Mouse (Mus musculus) liver, embryonic 12.5 days (tissue): Measurements from ENCODE around the gene Hnf4a. TPM values are rescaled to one million over a fixed set of nuclear protein-coding genes. Genes with fewer than 3 reads are reported as not detected.

Source experiments
- ATAC-seq: fragments of 200-750 bp; cut with Nextera tagmentation; 2 replicates; pipeline ENCODE4 v1.8.0; 2017; ENCODE audit warnings: moderate number of reproducible peaks, mild to moderate bottlenecking, moderate library complexity
- H3K27ac ChIP-seq: fragments of 300-500 bp; sonication (generic); 2 replicates; pipeline ENCODE4 v1.5.1; 2016; ENCODE audit warnings: mild to moderate bottlenecking
- H3K27me3 ChIP-seq: fragments of 300-500 bp; sonication (generic); replicated peaks from 2 replicates; pipeline ENCODE4 v1.6.1; 2016; ENCODE audit warnings: mild to moderate bottlenecking, moderate library complexity
- H3K36me3 ChIP-seq: fragments of 300-500 bp; sonication (generic); 2 replicates; pipeline ENCODE4 v1.6.1; 2016; ENCODE audit warnings: mild to moderate bottlenecking, moderate library complexity
- H3K4me1 ChIP-seq: fragments of 300-500 bp; sonication (generic); 2 replicates; pipeline ENCODE4 v1.6.1; 2016
- H3K4me2 ChIP-seq: fragments of 300-500 bp; sonication (generic); 2 replicates; pipeline ENCODE4 v1.6.1; 2016; ENCODE audit warnings: mild to moderate bottlenecking, moderate library complexity
- H3K4me3 ChIP-seq: fragments of 300-500 bp; sonication (generic); 2 replicates; pipeline ENCODE4 v1.5.1; 2016; ENCODE audit warnings: mild to moderate bottlenecking, moderate library complexity
- H3K9ac ChIP-seq: fragments of 300-500 bp; sonication (generic); 2 replicates; pipeline ENCODE4 v1.6.1; 2016; ENCODE audit warnings: mild to moderate bottlenecking, moderate library complexity
- H3K9me3 ChIP-seq: fragments of 300-500 bp; sonication (generic); replicated peaks from 2 replicates; pipeline ENCODE4 v1.6.1; 2016; ENCODE audit warnings: mild to moderate bottlenecking, moderate library complexity
- WGBS: fragments of 180-500 bp; shearing (Covaris S2); methylation state at CpG from one replicate; pipeline ENCODE4 v1.1.7; 2016; ENCODE audit not compliant: insufficient replicate concordance; 5-methylcytosine and 5-hydroxymethylcytosine counted together
- polyA plus RNA-seq: library from polyadenylated mRNA; unstranded; fragments of >200 nt; fragmentation: Nextera tagmentation; extraction: Ambion mirVana; gene quantifications from 2 replicates; pipeline ENCODE4 v1.2.1, GENCODE M21; 2016

Gene Hnf4a
- polyA plus RNA-seq, 1 experiment from 2014 or later = 15.4 TPM

GRCm38 (mm10) chr2:163584088-163584426 lies 77.4 kb downstream of the Hnf4a start:
- Histone ChIP-seq H3K27me3 (no peaks in the 10 kb centered on the region), H3K36me3 (no peaks in the 10 kb centered on the region), H3K4me1 (peaks cover 4% of the 10 kb centered on the region; the same call in 1 of the 2 replicates), H3K4me3 (no peak overlapping the region), H3K9ac (no peak overlapping the region), H3K9me3 (no peaks in the 10 kb centered on the region), H3K27ac (no peak overlapping the region), H3K4me2 (no peak overlapping the region)
- WGBS = 66% methylated on average over 10 of the region's 10 CpGs
- ATAC-seq = no peak

GRCm38 (mm10) chr2:163586384-163587261 lies 80.0 kb downstream of the Hnf4a start:
- Histone ChIP-seq H3K9me3 (no peaks in the 10 kb centered on the region), H3K4me2 (no peak overlapping the region), H3K27me3 (no peaks in the 10 kb centered on the region), H3K27ac (no peak overlapping the region), H3K4me1 (peaks cover 17% of the 10 kb centered on the region), H3K36me3 (no peaks in the 10 kb centered on the region), H3K9ac (no peak overlapping the region), H3K4me3 (no peak overlapping the region)
- peak; percentile 70 for ATAC-seq
- 35% methylated on average over 19 of the region's 19 CpGs for WGBS

GRCm38 (mm10) chr2:163587506-163587905 lies 80.9 kb downstream of the Hnf4a start:
- WGBS = 41% methylated on average over 5 of the region's 5 CpGs
- Histone ChIP-seq H3K4me3 (no peak overlapping the region), H3K36me3 (no peaks in the 10 kb centered on the region), H3K9ac (no peak overlapping the region), H3K4me1 (peaks cover 17% of the 10 kb centered on the region), H3K27ac (no peak overlapping the region), H3K9me3 (no peaks in the 10 kb centered on the region), H3K4me2 (no peak overlapping the region), H3K27me3 (no peaks in the 10 kb centered on the region)
- no peak for ATAC-seq

- no peaks in the 10 kb centered on the region for H3K9me3 ChIP-seq
- 27% methylated on average over 12 of the region's 12 CpGs for WGBS
- no peak overlapping the region for H3K27ac ChIP-seq
- H3K9ac ChIP-seq = no peak overlapping the region
- no peak overlapping the region; the same call in 1 of the 2 replicates for H3K4me2 ChIP-seq
- ATAC-seq = no peak
- H3K4me1 ChIP-seq = peaks cover 28% of the 10 kb centered on the region
- no peak overlapping the region for H3K4me3 ChIP-seq
- no peaks in the 10 kb centered on the region for H3K27me3 ChIP-seq
- no peaks in the 10 kb centered on the region for H3K36me3 ChIP-seq
Observed at GRCm38 (mm10) chr2:163590211-163590610, 83.6 kb downstream of the Hnf4a start.

- H3K4me3 ChIP-seq = no peak overlapping the region
- H3K27me3 ChIP-seq = no peaks in the 10 kb centered on the region
- H3K36me3 ChIP-seq = no peaks in the 10 kb centered on the region
- 73% methylated on average over 5 of the region's 5 CpGs for WGBS
- no peak overlapping the region for H3K27ac ChIP-seq
- H3K9ac ChIP-seq = no peak overlapping the region
- peaks cover 36% of the 10 kb centered on the region for H3K4me1 ChIP-seq
- no peaks in the 10 kb centered on the region for H3K9me3 ChIP-seq
- ATAC-seq = no peak
- H3K4me2 ChIP-seq = no peak overlapping the region
Observed at GRCm38 (mm10) chr2:163590996-163591395, 84.4 kb downstream of the Hnf4a start.

DNA sequence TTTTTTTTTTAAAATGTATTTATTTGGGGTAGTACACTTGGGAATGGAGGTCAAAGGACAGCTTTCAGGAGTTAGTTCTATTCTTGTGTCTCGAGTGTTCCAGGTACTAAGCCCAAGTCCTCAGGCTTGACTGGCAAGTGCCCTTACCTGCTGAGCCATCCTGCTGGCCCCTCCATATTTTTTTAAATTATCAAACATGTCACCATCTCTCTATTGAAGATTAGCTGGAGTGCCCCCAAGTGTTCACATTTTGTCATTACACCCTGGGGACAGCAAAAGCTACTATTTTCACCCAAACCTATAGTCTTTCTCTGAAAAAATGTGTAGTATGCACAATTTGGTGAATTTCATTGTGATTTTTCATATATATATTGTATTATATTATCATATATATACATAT lies 85.5 kb downstream of the Hnf4a start:
- Histone ChIP-seq H3K4me2 (no peak overlapping the region), H3K36me3 (no peaks in the 10 kb centered on the region), H3K4me3 (no peak overlapping the region), H3K9ac (no peak overlapping the region), H3K27me3 (no peaks in the 10 kb centered on the region), H3K27ac (no peak overlapping the region), H3K9me3 (no peaks in the 10 kb centered on the region), H3K4me1 (peaks cover 46% of the 10 kb centered on the region)
- no peak for ATAC-seq
- WGBS = 53% methylated on average over 1 of the region's 1 CpGs

- 70% methylated on average over 10 of the region's 10 CpGs for WGBS
- H3K27ac ChIP-seq = no peak overlapping the region
- H3K4me1 ChIP-seq = peaks cover 48% of the 10 kb centered on the region
Observed at GRCm38 (mm10) chr2:163593636-163594282, 87.2 kb downstream of the Hnf4a start.

GRCm38 (mm10) chr2:163595119-163595518 lies 88.5 kb downstream of the Hnf4a start:
- Histone ChIP-seq H3K4me1 (peaks cover 44% of the 10 kb centered on the region), H3K27ac (no peak overlapping the region), H3K4me2 (no peak overlapping the region), H3K36me3 (no peaks in the 10 kb centered on the region), H3K9me3 (no peaks in the 10 kb centered on the region), H3K9ac (no peak overlapping the region), H3K4me3 (no peak overlapping the region), H3K27me3 (no peaks in the 10 kb centered on the region)
- WGBS = 21% methylated on average over 2 of the region's 2 CpGs
- ATAC-seq = no peak

More at GRCm38 (mm10) chr2:163593636-163594282, 87.2 kb downstream of the Hnf4a start:
- ATAC-seq = no peak
- Histone ChIP-seq H3K27me3 (no peaks in the 10 kb centered on the region), H3K9ac (no peak overlapping the region), H3K4me2 (no peak overlapping the region), H3K4me3 (no peak overlapping the region), H3K36me3 (no peaks in the 10 kb centered on the region), H3K9me3 (no peaks in the 10 kb centered on the region)

- H3K27me3 ChIP-seq = no peaks in the 10 kb centered on the region
- H3K9me3 ChIP-seq = no peaks in the 10 kb centered on the region
- no peak overlapping the region for H3K4me3 ChIP-seq
- H3K4me2 ChIP-seq = no peak overlapping the region
- H3K4me1 ChIP-seq = peaks cover 38% of the 10 kb centered on the region
- H3K9ac ChIP-seq = no peak overlapping the region
- H3K27ac ChIP-seq = peak overlapping the region; percentile 15; the same call in 1 of the 2 replicates
- 54% methylated on average over 13 of the region's 13 CpGs for WGBS
- no peaks in the 10 kb centered on the region for H3K36me3 ChIP-seq
- no peak for ATAC-seq
Observed at GRCm38 (mm10) chr2:163596057-163596872, 89.7 kb downstream of the Hnf4a start.

DNA sequence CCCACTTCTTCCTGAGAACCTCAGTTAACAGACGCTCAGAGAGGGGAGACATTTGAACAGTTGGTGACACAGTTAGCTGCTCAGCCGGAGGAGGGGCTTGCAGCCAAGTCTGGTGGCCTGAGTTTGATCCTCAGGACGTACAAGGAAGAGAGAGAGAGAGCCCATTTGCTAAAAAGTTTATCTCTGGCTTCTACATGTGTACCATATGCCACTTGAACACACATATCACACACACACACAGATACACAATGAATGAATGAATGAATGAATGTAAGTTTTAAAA lies 90.2 kb downstream of the Hnf4a start:
- H3K4me3 ChIP-seq = no peak overlapping the region
- no peak overlapping the region for H3K9ac ChIP-seq
- peak overlapping the region; percentile 15; the same call in 1 of the 2 replicates for H3K27ac ChIP-seq
- WGBS = 47% methylated on average over 3 of the region's 3 CpGs
- no peak overlapping the region for H3K4me2 ChIP-seq
- H3K36me3 ChIP-seq = no peaks in the 10 kb centered on the region
- no peaks in the 10 kb centered on the region for H3K9me3 ChIP-seq
- no peaks in the 10 kb centered on the region for H3K27me3 ChIP-seq
- H3K4me1 ChIP-seq = peaks cover 43% of the 10 kb centered on the region
- ATAC-seq = no peak

GRCm38 (mm10) chr2:163597661-163598060 lies 91.1 kb downstream of the Hnf4a start:
- Histone ChIP-seq H3K4me2 (no peak overlapping the region), H3K27ac (no peak overlapping the region), H3K9me3 (no peaks in the 10 kb centered on the region), H3K36me3 (no peaks in the 10 kb centered on the region), H3K9ac (no peak overlapping the region), H3K4me1 (peaks cover 49% of the 10 kb centered on the region), H3K27me3 (no peaks in the 10 kb centered on the region), H3K4me3 (no peak overlapping the region)
- 47% methylated on average over 4 of the region's 4 CpGs for WGBS
- ATAC-seq = no peak

- H3K27me3 ChIP-seq = no peaks in the 10 kb centered on the region
- no peak overlapping the region for H3K27ac ChIP-seq
- H3K4me3 ChIP-seq = no peak overlapping the region
- H3K4me2 ChIP-seq = no peak overlapping the region
- peaks cover 57% of the 10 kb centered on the region for H3K4me1 ChIP-seq
- 0% methylated on average over 1 of the region's 1 CpGs for WGBS
- ATAC-seq = no peak
- no peaks in the 10 kb centered on the region for H3K9me3 ChIP-seq
- H3K36me3 ChIP-seq = no peaks in the 10 kb centered on the region
- H3K9ac ChIP-seq = no peak overlapping the region
Observed at GRCm38 (mm10) chr2:163599226-163599625, 92.6 kb downstream of the Hnf4a start.
